Mouse (Mus musculus) heart, embryonic 12.5 days (tissue): ENCODE measurements around the gene Unc45b. TPM values are rescaled to one million over a fixed set of nuclear protein-coding genes. Genes with fewer than 3 reads are reported as not detected.
"Not testable (repeated sequence)": the region's sequence is repeated elsewhere in the genome, so short reads cannot be mapped to it uniquely, and the experiment has no call there.

Experiments
- ATAC-seq: fragments of 200-750 bp; cut with Nextera tagmentation; 2 replicates; pipeline ENCODE4 v1.8.0; 2017; ENCODE audit warnings: moderate TSS enrichment, moderate library complexity; ENCODE audit not compliant: insufficient number of reproducible peaks, low FRiP score
- H3K27ac ChIP-seq: fragments of 300-500 bp; sonication (generic); 2 replicates; pipeline ENCODE4 v1.5.1; 2016; ENCODE audit warnings: mild to moderate bottlenecking, moderate library complexity; ENCODE audit not compliant: poor library complexity, severe bottlenecking
- H3K27me3 ChIP-seq: fragments of 300-500 bp; sonication (generic); replicated peaks from 2 replicates; pipeline ENCODE4 v1.6.1; 2016; ENCODE audit warnings: mild to moderate bottlenecking, moderate library complexity
- H3K36me3 ChIP-seq: fragments of 300-500 bp; sonication (generic); 2 replicates; pipeline ENCODE4 v1.6.1; 2016; ENCODE audit warnings: mild to moderate bottlenecking, moderate library complexity
- H3K4me1 ChIP-seq: fragments of 300-500 bp; sonication (generic); replicated peaks from 2 replicates; pipeline ENCODE4 v1.6.1; 2016; ENCODE audit warnings: mild to moderate bottlenecking
- H3K4me2 ChIP-seq: fragments of 300-500 bp; sonication (generic); 2 replicates; pipeline ENCODE4 v1.6.1; 2016; ENCODE audit warnings: mild to moderate bottlenecking, moderate library complexity
- H3K4me3 ChIP-seq: fragments of 300-500 bp; sonication (generic); 2 replicates; pipeline ENCODE4 v1.5.1; 2016; ENCODE audit warnings: mild to moderate bottlenecking
- H3K9ac ChIP-seq: fragments of 300-500 bp; sonication (generic); 2 replicates; pipeline ENCODE4 v1.6.1; 2016; ENCODE audit warnings: mild to moderate bottlenecking, moderate library complexity
- H3K9me3 ChIP-seq: fragments of 300-500 bp; sonication (generic); replicated peaks from 2 replicates; pipeline ENCODE4 v1.6.1; 2016; ENCODE audit warnings: mild to moderate bottlenecking, moderate library complexity
- WGBS: fragments of 180-500 bp; shearing (Covaris S2); methylation state at CpG from one replicate; pipeline ENCODE4 v1.1.7; 2016; 5-methylcytosine and 5-hydroxymethylcytosine counted together
- polyA plus RNA-seq: library from polyadenylated mRNA; unstranded; fragments of >200 nt; fragmentation: Nextera tagmentation; extraction: Ambion mirVana; gene quantifications from 2 replicates; pipeline ENCODE4 v1.2.1, GENCODE M21; 2016

Gene Unc45b
- polyA plus RNA-seq, 1 experiment from 2014 or later = 199 TPM

- H3K4me3 ChIP-seq, H3K9me3 ChIP-seq, H3K4me2 ChIP-seq, H3K27ac ChIP-seq, H3K9ac ChIP-seq, H3K27me3 ChIP-seq, ATAC-seq: not testable (repeated sequence)
- Histone ChIP-seq H3K36me3 (peaks cover 88% of the 10 kb centered on the region), H3K4me1 (peaks cover 14% of the 10 kb centered on the region)
- WGBS = 82% methylated on average over 6 of the region's 6 CpGs
These were observed 13.6 kb downstream of the Unc45b start for GRCm38 (mm10) chr11:82923910-82924309.

GRCm38 (mm10) chr11:82928897-82929632, 18.7 kb downstream of the Unc45b start:
- peaks cover 18% of the 10 kb centered on the region; the same call in 1 of the 2 replicates for H3K27me3 ChIP-seq
- H3K4me3 ChIP-seq = no peak overlapping the region
- no peak overlapping the region for H3K9ac ChIP-seq
- no peak overlapping the region for H3K27ac ChIP-seq
- 44% methylated on average over 20 of the region's 20 CpGs for WGBS
- 0 out of 2 replicates have a peak, but pooled peaks have one; percentile 24 for ATAC-seq
- H3K4me2 ChIP-seq = no peak overlapping the region
- H3K4me1 ChIP-seq = peaks cover 24% of the 10 kb centered on the region
- 0 out of 2 replicates have a peak, but pooled peaks cover 2% of the 10 kb centered on the region for H3K9me3 ChIP-seq
- peaks cover 74% of the 10 kb centered on the region for H3K36me3 ChIP-seq

- Histone ChIP-seq H3K9me3 (0 out of 2 replicates have a peak, but pooled peaks cover 2% of the 10 kb centered on the region), H3K36me3 (peaks cover 75% of the 10 kb centered on the region), H3K27me3 (peaks cover 23% of the 10 kb centered on the region; the same call in 1 of the 2 replicates), H3K27ac (no peak overlapping the region), H3K4me3 (no peak overlapping the region), H3K4me1 (peaks cover 24% of the 10 kb centered on the region), H3K4me2 (no peak overlapping the region), H3K9ac (no peak overlapping the region)
- no peak for ATAC-seq
- 70% methylated on average over 3 of the region's 3 CpGs for WGBS
These were observed 19.2 kb downstream of the Unc45b start for GRCm38 (mm10) chr11:82929633-82929950.

GRCm38 (mm10) chr11:82930391-82930955, 20.1 kb downstream of the Unc45b start:
- H3K36me3 ChIP-seq = peaks cover 72% of the 10 kb centered on the region
- peak overlapping the region; percentile 83; the same call in 1 of the 2 replicates for H3K9ac ChIP-seq

GRCm38 (mm10) chr11:82931161-82931560, 20.8 kb downstream of the Unc45b start:
- peak overlapping the region; percentile 64 for H3K4me3 ChIP-seq
- peak overlapping the region; percentile 98 for H3K4me2 ChIP-seq
- not testable (repeated sequence) for H3K27ac ChIP-seq, H3K9me3 ChIP-seq, ATAC-seq
- 0 out of 2 replicates have a peak, but pooled peaks cover 11% of the 10 kb centered on the region for H3K4me1 ChIP-seq
- H3K36me3 ChIP-seq = peaks cover 72% of the 10 kb centered on the region
- 4% methylated on average over 63 of the region's 63 CpGs for WGBS
- peaks cover 23% of the 10 kb centered on the region; the same call in 1 of the 2 replicates for H3K27me3 ChIP-seq
- H3K9ac ChIP-seq = peak overlapping the region; percentile 83

More at GRCm38 (mm10) chr11:82930391-82930955, 20.1 kb downstream of the Unc45b start:
- H3K9me3 ChIP-seq, ATAC-seq, H3K27ac ChIP-seq: not testable (repeated sequence)
- peaks cover 17% of the 10 kb centered on the region for H3K4me1 ChIP-seq
- H3K4me2 ChIP-seq = peak overlapping the region; percentile 98
- peaks cover 23% of the 10 kb centered on the region; the same call in 1 of the 2 replicates for H3K27me3 ChIP-seq
- peak overlapping the region; percentile 64 for H3K4me3 ChIP-seq
- 8% methylated on average over 83 of the region's 85 CpGs for WGBS

GRCm38 (mm10) chr11:82931671-82932450, 21.5 kb downstream of the Unc45b start:
- H3K4me2 ChIP-seq = peak overlapping the region; percentile 98

GRCm38 (mm10) chr11:82933186-82933585, 22.8 kb downstream of the Unc45b start:
- H3K9me3 ChIP-seq = 0 out of 2 replicates have a peak, but pooled peaks cover 2% of the 10 kb centered on the region
- 0 out of 2 replicates have a peak, but pooled peaks cover 11% of the 10 kb centered on the region for H3K4me1 ChIP-seq
- no peak overlapping the region for H3K27ac ChIP-seq
- peak overlapping the region; percentile 83 for H3K9ac ChIP-seq
- ATAC-seq = no peak
- H3K27me3 ChIP-seq = peaks cover 23% of the 10 kb centered on the region; the same call in 1 of the 2 replicates
- peak overlapping the region; percentile 98 for H3K4me2 ChIP-seq
- peak overlapping the region; percentile 64 for H3K4me3 ChIP-seq
- peaks cover 75% of the 10 kb centered on the region for H3K36me3 ChIP-seq
- WGBS = 26% methylated on average over 29 of the region's 29 CpGs

More at GRCm38 (mm10) chr11:82931671-82932450, 21.5 kb downstream of the Unc45b start:
- Histone ChIP-seq H3K36me3 (peaks cover 72% of the 10 kb centered on the region), H3K27me3 (peaks cover 23% of the 10 kb centered on the region; the same call in 1 of the 2 replicates), H3K4me3 (peak overlapping the region; percentile 64), H3K4me1 (0 out of 2 replicates have a peak, but pooled peaks cover 11% of the 10 kb centered on the region), H3K9ac (peak overlapping the region; percentile 83)
- not testable (repeated sequence) for H3K9me3 ChIP-seq, ATAC-seq, H3K27ac ChIP-seq
- WGBS = 5% methylated on average over 111 of the region's 119 CpGs

- H3K27ac ChIP-seq = no peak overlapping the region
These were observed 33.0 kb downstream of the Unc45b start for GRCm38 (mm10) chr11:82943336-82943735.

GRCm38 (mm10) chr11:82945636-82946035, 35.3 kb downstream of the Unc45b start:
- Histone ChIP-seq H3K4me3 (no peak overlapping the region), H3K4me1 (peaks cover 13% of the 10 kb centered on the region), H3K36me3 (peaks cover 30% of the 10 kb centered on the region), H3K4me2 (no peak overlapping the region), H3K27ac (no peak overlapping the region), H3K27me3 (no peaks in the 10 kb centered on the region), H3K9ac (no peak overlapping the region), H3K9me3 (no peaks in the 10 kb centered on the region)
- no peak for ATAC-seq
- WGBS = 16% methylated on average over 2 of the region's 2 CpGs

More at GRCm38 (mm10) chr11:82943336-82943735, 33.0 kb downstream of the Unc45b start:
- no peak overlapping the region for H3K4me2 ChIP-seq
- no peak for ATAC-seq
- whole genome bisulfite sequencing = 64% methylated on average over 6 of the region's 6 CpGs
- peaks cover 53% of the 10 kb centered on the region for H3K36me3 ChIP-seq
- no peaks in the 10 kb centered on the region for H3K9me3 ChIP-seq
- no peak overlapping the region for H3K9ac ChIP-seq
- H3K27me3 ChIP-seq = no peaks in the 10 kb centered on the region
- peaks cover 13% of the 10 kb centered on the region for H3K4me1 ChIP-seq
- no peak overlapping the region for H3K4me3 ChIP-seq

GRCm38 (mm10) chr11:82947457-82947856, 37.1 kb downstream of the Unc45b start:
- H3K4me2 ChIP-seq = no peak overlapping the region
- 59% methylated on average over 4 of the region's 4 CpGs for WGBS
- no peaks in the 10 kb centered on the region for H3K9me3 ChIP-seq
- H3K9ac ChIP-seq = no peak overlapping the region
- 0 out of 2 replicates have a peak, but pooled peaks cover 6% of the 10 kb centered on the region for H3K27me3 ChIP-seq
- no peak overlapping the region for H3K4me3 ChIP-seq
- no peak overlapping the region for H3K27ac ChIP-seq
- peaks cover 27% of the 10 kb centered on the region for H3K4me1 ChIP-seq
- ATAC-seq = no peak
- H3K36me3 ChIP-seq = peaks cover 14% of the 10 kb centered on the region
